Mouse (Mus musculus): Measurements from ENCODE around the gene Il10ra.

- no peak for TF ChIP-seq CTCF (IDR thresholded peaks at IDR 0.05; ENCODE audit: low read depth)
- no peak for TF ChIP-seq EP300 (optimal IDR thresholded peaks at IDR 0.05)
Measured at GRCm38 (mm10) chr9:45308521-45308920, 39.6 kb upstream of the Il10ra start.
